Mouse (Mus musculus) frontal cortex, postnatal 10 days (tissue): ENCODE measurements at regions not wholly inside any gene's neighbourhood (a gene's known extent, or its start where the extent isn't known, plus 50 kb on each side); places are given as distances from the start of the nearest gene placed in this dataset.

Experiments
- DNase-seq, 2 experiments: peaks; one replicate each; pipeline ENCODE4 v3.0.0; 2022; ENCODE audit warnings: low spot score in 2 of 2, mixed read lengths in 1 of 2

DNA sequence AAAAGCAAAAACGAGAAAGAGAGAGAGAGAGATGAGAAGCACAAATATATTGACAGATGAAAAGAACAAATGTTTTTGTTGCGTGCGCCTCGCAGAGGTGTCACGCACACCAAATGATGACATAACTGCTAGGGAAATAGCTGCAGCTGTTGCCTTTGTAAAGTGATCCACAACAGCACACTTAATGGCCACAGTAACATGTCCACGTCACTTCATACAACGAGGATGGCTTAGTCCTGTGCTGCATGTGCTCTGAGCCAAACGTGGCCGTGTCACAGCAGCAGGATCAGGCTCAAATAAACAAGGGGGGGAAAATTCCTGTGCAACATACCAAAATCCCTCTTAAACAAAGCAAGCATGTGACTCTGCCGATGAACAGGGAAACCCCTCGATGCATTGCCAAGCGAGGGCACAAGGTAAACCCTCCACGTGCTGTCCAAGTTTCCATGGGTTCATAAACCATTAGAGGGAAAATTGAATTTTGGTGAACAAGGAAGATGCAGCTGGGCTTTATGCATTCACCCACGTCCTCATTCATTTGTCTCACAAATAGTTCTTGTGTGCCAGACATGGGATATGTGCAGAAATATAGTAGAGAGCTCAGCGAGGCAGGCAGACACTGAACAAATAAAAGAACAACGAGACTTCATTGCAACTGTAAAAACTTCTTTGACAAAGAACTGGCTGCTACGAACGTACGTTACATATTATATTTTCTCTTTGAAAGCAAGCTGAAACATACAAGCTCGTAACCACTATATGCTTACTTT lies 223.0 kb upstream of the Pard3b start:
- no peak for DNase-seq

DNA sequence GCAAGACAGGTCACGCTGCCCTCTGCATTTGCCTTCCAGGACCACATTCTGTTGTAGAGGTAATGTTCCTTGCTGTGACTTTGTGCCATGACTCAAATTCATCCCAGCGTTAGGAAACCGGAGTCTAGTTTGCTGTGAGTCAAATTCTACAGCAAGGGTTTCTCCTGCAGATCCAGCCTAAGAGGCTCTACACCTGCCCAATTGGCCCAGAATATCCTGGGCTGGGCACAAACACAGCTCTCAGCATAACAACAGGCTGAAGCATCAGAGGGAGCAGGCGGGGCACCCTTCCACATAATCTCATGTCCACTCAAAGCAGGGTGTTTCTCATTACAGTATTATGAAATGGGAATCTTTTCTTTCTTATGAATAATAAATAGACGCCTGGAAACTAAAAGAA lies 220.2 kb upstream of the Pard3b start:
- DNase-seq: no peak

DNA sequence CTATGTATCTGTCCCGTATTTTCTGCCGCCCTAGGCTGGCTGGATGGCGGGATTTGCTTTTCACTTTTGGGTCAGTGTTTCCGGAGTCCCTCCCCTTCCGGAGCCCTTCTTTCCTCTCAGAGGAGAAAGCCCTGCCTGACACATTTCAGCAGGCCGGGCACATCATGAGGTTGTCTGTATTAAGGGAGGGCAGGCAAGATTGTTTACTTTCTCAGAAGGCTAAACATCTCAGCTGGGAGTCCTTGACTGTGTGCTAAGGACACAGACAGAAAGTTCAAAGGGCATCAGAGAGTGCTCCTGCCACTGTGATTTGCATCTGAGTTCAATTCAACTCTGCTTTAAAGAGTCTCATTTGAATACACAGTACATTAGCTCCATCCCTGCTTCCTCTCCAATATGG lies 218.8 kb upstream of the Pard3b start:
- DNase-seq: no peak

DNA sequence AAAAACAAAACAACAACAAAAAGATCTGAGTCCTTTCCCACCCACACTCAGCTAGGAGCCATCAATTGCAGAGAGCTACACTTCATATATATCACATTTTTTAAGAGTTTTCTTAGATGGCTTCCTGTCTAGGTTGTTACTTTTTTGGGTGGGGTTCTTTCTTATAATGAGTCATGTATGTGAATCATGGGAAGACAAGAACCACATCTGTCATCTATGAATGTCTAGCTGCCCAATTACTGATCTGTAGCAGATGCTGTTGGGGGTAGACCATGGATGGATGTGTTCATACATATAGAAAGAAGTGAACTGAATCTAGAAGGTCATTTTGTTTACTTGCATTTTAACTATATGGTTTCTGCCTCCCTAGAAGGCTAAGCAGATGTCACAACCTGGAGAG lies 215.4 kb upstream of the Pard3b start:
- DNase-seq: no peak

DNA sequence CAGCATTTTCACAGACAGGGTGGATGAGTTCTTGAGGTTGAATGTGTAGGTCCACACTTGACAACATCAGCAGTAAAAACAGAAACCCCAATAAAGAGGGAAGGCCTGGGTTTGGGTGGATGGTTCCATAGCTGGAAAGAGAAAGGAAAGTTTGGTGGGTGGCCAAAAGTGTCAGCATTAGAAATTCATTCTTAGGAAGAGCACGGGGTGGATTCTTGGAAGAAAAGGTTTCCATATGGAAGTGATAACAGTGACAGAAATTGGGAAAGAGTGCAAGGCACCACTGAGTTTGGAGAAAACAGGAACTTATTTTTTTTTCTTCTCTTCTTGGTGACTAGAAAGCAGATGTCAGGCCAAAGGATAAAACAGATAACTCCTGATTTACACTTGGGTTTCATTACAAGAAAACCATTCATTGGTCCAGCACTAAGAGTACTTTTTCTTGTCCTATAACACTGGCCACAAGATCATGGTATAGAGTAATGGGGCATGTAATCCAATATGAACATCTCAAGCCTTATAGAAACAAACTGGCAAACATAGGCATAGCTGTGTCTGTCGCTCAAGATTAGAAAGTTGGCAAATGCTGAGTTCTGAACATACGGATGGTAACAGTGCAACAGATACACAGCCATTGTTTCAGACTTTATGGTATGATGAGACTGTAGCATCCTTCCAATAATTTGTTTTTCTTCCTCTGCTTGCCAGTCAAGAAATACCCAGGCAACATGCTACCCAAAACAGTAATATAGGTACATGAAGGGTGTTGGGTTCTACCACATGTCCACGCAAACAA lies 209.7 kb upstream of the Pard3b start:
- DNase-seq: no peak

DNA sequence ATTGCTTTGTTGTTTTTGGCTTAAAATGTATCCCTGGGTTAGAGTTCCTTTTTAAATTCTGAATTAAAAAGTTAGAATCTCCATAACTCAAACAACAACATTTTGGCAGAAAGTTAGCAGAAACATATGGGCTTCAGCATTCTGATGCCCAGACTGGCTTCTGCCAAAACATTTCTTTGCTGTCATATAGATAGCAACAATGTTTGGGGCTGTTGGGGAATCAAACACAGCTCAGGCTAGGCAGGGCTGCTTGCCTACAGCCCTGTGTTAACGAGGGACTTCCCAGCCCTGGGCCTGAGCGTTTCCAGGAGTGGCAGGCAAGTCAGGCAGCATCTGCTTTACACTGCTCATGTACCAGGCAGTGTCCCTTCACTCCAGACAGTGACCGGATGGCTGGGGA lies 201.0 kb upstream of the Pard3b start:
- no peak for DNase-seq

DNA sequence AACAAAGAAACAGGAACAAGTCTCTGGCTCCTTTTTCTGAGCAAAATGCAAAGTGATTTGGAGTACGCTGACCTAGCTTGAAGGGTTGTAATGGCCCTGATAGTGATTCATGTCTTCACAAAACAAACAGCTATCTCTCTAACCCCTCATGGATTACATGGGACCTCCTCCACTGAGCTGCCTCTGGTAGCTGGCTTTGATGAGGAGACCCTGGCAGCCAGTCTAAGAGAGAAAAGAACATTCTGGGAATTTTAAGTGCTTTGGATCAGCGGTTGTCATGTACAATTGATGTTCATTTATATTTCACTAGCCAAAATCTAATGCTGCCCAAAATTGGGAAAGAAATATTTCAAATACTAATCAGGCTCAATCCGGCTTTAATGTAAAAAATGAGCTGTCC lies 177.2 kb upstream of the Pard3b start:
- no peak for DNase-seq

DNA sequence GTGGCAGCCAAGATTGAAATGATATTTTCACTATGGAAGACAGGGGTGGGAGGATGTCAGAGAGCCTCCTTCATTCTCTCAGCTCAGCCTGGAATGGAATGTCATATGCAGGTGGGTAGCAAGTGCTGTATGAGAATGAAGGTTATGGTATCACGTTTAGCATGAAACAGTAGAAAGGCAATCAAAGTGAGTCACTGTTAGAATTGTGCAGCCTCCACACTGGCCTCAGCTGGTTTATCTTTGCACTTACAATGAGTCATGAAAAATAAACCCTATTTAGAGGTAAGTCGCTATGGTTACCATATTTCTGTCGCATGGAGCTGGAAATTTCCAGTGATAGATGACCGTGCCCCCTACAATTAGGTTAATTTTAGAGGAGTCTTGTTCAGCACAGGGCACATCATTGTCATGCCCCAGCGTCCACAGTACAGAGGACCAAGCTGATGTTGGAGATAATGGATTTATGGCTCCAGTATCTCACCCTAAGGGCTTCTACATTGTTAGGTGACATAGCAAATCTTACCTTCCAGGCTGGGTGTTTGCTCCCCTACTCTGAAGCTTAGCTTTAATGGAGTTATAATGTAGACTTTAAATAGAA lies 167.9 kb upstream of the Pard3b start:
- DNase-seq: peak in 1 of 2 experiments; percentile 7

DNA sequence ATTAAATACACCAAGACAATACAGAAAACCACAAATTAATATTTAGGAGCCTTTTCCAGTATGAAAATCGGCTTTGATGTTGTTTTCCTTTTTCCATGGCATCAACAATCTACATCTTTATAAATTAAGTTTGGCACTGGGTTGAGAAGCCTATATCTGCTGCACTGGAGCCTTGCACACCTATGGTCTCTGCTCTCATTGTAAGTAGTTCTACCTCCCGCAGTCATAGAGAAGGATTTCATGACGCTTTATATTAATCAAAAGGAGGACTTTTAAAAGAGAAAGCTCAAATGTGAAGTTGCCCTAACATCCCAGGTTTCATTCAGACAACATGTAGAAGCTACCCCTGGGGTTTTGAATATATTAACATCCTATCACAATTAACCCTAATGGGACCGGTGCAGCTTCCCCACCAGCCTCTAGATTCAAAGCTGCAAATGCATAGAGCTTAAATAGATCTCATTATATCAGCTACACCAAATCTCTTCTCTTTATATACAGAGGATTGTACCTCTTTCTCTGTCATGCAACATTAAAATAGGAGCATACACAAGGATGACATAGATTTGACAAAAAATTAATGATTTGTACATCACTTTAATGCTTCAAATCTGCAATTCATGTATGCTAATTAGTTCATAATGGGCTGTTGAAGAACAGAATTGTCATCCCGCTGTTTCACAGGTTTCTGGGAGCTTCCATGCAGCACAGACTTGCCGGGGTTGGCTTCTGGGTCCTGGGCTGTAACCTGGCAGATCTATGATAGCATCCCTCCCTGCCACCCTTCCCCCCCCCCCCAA lies 166.6 kb upstream of the Pard3b start:
- DNase-seq: no peak

DNA sequence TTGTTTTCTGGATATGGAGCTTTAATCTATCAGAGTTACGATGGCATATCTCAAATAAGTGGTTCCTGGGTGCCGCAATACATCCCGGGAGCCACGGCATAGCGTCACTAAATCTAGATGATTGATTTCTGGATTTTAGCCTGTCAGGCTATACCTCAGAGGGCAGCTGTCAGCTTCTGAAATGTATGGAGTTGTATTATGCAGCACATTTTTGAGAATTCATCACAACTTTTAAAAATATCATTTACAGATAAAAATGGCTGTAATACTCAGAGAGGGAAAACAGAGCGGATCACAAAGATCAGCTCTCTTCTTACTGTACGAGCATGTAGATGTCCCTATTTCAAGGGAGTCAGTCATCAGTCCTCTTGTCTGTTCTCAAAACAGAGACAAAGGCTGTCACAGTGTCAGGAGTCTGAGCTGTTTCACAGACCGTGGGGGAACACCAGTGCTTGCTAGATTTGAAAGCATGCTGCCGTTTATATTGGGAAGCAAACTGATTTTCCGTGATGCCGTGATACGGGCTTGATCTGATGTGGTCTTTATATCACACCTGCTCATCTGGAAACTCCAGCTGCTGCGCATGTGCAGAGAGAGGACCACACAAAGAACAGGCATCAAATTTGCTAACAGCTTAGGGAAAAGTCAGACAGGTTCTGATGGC lies 165.9 kb upstream of the Pard3b start:
- DNase-seq: peak in 1 of 2 experiments; percentile 16

DNA sequence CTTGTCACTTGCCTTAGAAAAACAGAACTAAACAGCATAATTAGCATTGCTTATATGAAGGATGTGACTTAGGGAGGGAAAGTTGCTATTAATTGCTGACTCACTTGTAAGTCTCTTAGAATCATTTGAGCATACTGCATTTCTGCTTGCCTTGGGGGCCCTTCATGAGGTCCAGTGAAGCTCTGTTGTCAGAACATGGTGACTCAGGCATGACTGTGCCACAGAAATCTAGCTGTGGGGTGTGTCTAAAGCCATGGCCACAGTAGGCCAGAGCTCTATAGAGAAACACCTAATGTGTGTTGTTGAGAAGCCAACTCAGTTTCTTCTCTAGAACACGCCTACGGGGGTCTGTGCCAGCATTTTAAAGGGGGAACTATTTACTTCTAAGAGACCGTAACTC lies 153.2 kb upstream of the Pard3b start:
- DNase-seq: no peak

DNA sequence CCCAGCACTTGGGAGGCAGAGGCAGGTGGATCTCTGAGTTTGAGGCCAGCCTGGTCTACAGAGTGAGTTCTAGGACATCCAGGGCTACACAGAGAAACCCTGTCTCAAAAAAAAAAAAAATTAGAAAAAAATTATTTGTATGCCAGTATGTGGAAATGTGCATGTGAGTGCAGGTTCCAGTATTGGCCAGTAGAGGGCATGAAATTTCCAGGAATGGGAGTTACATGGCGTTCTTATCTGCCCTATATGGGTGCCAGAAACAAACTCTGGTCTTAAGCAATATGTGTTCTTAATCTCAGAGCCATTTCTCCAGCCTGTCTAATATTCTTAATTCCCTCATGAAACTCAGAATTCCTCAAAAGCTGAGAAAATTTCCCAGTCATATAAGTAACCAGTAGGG lies 113.7 kb upstream of the Pard3b start:
- DNase-seq: no peak

DNA sequence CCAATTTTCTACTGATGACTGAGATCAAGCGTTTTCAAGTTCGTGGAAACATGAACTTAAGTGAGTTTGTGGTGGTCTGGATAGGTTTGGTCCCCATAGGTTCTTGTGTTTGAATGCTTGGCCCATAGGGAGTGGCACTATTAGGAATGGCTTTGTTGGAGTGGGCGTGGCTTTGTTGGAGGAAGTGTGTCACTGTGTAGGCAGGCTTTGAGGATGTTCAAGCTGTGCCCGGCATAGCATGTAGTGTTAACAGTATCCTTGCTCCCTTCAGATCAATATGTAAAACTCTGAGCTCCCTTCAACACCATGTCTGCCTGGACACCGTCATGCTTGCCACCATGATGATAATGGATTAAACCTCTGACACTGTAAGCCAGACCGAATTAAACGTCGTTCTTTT lies 112.7 kb upstream of the Pard3b start:
- no peak for DNase-seq

DNA sequence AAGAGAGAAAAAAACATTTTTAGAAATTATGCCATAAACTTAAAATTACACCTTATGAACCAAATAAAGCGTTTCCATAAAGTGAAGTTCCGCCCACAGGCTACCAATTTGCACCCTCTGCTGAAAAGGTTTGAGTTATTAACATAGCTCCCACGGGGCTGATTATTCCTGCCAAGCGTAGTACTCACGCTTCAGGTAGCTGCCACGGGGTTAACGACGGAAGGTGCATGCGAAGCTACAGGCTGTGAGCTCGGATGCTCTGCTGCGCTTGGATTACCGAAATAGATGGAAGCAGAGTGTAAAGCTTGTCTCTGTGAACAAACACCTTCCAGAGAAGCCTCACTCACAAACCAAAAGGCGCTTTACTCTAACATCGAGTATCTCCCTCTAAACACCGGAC lies 109.9 kb upstream of the Pard3b start:
- DNase-seq: no peak

DNA sequence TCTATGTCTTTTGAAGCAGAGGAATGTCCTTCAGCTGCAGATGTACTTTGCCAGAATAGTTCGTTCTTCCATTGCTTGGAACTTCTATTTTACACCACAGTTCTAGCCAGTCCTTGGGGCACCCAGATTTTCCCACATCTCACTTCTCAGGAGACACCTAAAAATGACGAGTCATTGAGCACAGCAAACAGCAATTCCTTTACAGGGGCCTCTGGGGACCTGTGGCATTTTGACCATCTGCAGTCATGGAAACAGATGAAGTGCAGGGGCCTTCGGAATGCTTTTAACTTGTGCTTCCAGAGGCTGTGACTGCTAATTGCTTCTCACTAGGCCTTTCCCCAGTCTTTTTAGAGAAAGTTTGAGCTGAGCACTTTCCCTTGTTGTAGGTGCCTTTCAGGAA lies 108.5 kb upstream of the Pard3b start:
- no peak for DNase-seq

DNA sequence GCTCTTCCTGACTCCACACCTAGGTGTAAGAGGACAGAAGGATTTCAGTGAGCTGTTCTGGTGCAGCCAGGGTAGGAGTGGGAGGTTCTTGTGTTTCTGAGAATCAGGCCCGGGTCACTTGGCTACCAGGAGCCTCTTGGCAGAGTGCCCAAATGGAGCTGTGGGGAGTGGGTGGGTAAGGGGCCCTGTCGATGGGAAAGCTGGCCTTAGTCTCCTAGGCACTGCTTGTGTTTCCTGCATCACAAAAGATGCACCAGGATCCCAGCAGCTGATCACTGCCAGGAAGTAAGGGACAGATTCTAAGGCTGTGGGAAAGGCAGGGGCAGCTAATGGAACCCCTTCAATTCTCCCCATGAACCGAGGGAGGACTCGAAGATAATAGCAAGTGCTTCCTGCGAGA lies 107.1 kb upstream of the Pard3b start:
- no peak for DNase-seq

DNA sequence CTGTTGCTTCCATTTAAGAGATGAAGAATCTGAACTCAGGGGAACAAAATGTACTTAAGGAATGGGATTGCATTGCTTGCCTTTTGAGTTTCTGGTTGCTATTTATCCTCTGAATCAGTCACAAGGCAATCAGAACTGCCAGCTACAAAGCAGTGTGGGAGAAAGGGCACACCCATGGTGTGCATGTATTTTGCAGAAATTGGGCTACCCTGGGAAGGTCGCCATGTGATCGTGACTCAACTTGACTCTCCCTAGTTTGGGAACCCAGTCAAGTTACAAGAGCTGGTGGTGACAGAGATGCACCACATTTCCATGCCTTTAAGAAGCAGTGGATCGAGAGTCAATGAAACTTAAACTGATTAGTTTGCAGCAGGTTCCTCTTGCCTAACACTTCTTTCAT lies 98.5 kb upstream of the Pard3b start:
- DNase-seq: no peak

DNA sequence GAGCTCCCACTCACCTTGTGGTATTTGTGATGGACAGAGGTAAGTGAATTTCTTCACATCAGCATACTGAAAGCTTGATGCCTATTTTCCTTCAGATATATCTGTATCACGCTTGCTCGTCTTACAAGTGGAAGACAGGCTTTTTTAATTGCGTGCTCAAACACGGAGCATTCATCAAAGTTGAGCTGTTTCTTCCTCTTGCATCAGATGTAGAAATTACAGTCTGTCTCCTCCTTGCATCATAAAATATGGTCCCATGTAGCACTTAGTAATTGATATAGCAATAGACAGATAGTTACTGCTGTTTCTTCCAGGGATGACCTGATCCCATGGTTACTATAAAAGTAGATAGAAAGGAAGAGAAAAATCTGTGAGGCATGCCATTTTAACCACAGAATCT lies 97.5 kb upstream of the Pard3b start:
- no peak for DNase-seq

DNA sequence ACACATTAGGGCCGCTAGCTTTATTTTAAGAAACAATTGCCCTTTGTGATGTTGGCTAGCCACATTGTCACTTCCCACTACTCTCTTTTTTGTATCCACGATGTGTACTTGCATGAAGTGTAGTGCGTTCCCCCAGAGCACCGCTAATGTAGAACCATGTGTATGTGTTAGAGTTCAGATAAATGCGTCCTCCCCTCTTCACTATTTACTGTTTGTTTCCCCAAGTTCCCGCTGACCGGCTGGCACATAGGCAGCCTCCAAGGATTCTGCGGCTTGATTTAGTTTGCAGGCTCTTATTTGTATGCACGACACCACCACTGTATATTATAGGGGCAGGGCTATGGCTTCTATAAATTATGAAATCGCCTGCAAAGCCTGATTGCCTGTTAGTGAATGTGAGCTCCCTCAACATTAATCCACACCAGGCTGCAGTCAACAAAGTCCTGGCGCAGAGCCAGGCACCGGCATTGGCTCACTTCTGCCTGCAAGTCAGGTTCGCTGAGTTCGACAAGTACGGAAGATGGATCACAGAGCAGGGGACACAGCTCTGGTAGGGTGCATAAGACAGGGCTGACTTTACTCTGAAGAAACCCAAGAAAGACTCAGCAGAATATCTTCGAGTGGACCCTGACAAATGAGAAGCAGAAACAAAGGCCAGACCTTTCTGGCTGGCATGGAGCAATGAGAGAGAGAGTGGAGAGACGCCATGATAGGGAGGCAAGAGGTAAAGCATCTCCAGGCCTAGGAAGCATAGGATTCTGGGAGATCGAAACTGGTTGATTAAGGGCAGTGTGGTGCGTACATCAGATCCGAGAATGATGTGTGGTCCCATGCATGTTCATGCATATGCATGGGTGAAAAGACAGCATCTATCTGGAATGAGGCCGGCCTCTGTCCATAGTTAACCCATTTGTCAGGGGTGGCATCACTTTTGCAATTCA lies 85.8 kb upstream of the Pard3b start:
- DNase-seq: no peak

DNA sequence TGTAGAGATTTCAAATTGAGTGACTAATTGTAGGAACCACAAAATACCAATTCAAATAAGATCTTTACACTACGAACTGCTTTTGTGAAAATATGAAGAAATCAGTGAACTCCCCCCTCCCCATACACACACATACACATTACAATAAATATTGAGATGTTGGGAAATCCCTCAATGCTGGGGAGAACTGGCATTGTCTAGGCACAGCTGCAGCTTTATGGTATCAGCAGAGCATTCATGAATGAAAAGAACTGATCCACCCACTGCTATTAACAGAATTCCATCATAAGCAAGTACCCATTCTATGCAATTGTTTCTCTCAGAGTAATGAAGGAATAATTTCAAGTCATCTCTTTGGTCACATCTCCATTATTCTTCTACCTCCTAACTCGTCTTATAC lies 79.1 kb upstream of the Pard3b start:
- no peak for DNase-seq

DNA sequence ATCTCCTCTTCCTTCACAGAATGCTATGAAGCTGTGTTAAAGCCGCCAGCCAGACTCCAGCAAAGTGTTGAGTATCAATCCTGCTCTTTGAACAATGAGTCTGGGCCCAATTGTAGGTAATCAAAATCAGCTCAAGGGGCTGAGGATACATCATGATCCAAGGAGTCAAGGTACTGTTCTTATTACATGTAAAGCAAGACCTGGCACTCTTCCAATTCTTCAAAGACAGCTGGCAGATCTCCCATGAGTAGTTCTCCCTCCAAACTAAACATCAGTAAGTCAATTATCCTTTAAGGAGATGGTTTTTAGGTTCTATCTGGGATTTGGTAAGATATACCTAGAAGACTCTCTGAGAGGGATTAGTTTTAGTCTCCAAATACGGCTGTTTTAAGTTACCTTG lies 76.5 kb upstream of the Pard3b start:
- DNase-seq: no peak
